Mouse (Mus musculus) E14TG2a.4 (cell line): ENCODE measurements around the gene Gm44511.

Experiments used
- CTCF ChIP-seq: conservative IDR thresholded peaks from 2 replicates; pipeline ENCODE4 v1.5.1; 2014; ENCODE audit warnings: low read length
- NANOG ChIP-seq: IDR thresholded peaks from 2 replicates; pipeline ENCODE4 v1.6.1; 2014; ENCODE audit warnings: borderline replicate concordance, low read length, mixed read lengths

DNA sequence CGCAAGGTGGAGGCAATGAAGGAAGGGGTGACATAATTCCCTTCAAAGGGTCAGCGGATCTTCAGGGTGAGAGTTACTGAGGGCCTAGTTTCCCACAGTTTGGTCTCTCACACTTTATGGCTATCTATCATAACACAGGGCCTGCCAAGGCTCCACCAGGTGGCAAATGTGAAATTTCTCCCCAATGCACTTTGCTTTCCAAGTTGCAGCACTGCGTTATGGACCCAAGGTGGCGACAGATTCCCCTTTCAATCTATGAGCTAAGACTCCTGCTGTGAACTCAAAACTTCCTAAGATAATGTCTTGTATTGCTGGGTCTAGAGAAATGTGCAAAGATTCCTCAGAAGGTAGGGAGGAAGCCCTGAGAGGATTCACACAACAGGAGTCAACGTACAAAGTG, 17.6 kb downstream of the Gm44511 start:
- TF ChIP-seq CTCF (no peak), NANOG (no peak)
